Mouse (Mus musculus): ENCODE results near the gene Man2b2. TPM values are rescaled to one million over a fixed set of nuclear protein-coding genes. Genes with fewer than 3 reads are reported as not detected.

Gene Man2b2
- 7.2 and 14.3 TPM in 2 replicates for total RNA-seq (2015; ENCODE audit: low replicate concordance)
- total RNA-seq (2017; ENCODE audit: low replicate concordance), result 2.7 and 3.8 TPM in 2 replicates

- peak; percentile 81 for ATAC-seq (replicated peaks; ENCODE audit: low FRiP score, poor library complexity, severe bottlenecking)
Observed at GRCm38 (mm10) chr5:36829913-36830879, at the start of gene Man2b2. Gene Man2b2 (minus strand): TSS chr5:36830653.

GRCm38 (mm10) chr5:36878801-36879200 is 48.3 kb upstream of the Man2b2 start:
- no peak for ATAC-seq (replicated peaks; ENCODE audit: low FRiP score, poor library complexity, severe bottlenecking)

DNA sequence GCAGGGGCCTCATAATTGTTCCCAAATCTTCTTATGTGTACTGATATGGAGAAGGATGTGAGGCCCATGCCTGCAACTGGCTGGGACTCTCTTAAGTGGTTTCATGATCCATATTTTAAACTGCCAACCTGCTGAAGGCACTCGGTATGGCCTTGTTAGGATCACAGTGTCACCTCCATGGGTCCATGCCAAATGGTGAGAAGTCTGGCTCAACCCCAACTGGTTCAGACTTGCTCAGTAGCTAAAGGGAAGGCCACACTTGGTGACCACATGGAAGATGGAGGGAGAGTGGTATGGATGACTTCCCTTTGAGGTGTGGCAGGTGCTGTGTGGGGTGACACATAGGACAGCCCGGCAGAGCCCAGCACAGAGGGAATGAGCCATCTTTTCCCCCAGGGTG is 47.2 kb upstream of the Man2b2 start:
- ATAC-seq (replicated peaks; ENCODE audit: low FRiP score, poor library complexity, severe bottlenecking), result no peak

DNA sequence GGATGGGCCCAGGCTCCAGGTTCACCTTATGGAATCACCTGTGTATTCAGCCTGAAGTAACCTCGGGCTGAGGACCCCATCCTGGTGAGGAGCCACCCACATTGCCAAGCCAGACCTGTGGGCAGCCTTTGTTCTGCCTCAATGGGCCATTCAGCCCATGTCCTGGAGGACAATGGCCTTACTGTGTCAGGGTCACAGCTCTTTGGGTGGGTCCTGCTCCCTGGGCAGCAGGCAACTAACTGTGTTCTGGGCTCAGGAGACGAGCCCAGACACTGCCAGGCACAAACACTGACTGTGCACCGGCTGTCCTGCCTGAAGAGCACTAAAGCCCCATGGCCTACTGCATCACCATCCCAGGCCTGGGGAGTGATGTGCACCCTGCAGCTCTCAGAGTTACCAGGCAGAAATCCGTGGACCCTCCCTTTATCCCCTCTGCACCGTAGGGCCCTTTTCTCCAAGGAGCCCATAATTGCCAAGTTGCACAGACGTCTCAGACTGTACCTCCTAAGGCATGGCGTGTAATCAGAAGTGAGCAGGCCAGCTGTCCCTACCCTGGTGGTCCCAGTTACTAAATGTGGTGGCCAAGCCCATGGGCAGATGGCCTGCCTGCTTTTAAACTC is 46.4 kb upstream of the Man2b2 start:
- ATAC-seq (replicated peaks; ENCODE audit: low FRiP score, poor library complexity, severe bottlenecking), result no peak

DNA sequence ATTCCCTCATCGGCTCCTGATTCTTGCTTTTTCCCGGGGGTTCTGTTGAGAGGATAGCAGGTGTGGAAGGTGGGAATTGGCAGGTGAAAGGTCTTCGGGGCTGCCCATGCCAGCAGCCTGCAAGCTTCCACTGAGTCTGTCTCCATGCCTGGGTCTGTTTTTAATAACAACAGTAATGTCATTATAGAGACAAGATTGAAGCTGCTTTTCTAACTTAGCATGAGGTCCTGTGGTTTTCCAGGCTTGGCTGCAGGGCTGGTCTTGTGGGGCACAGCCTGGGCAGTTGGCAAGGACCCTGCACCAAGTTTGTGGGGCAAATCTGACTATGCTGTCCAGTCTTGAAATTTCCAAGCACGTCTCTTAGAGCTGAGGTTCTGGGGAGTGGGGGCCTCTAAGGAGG is 45.5 kb upstream of the Man2b2 start:
- no peak for ATAC-seq (replicated peaks; ENCODE audit: low FRiP score, poor library complexity, severe bottlenecking)

DNA sequence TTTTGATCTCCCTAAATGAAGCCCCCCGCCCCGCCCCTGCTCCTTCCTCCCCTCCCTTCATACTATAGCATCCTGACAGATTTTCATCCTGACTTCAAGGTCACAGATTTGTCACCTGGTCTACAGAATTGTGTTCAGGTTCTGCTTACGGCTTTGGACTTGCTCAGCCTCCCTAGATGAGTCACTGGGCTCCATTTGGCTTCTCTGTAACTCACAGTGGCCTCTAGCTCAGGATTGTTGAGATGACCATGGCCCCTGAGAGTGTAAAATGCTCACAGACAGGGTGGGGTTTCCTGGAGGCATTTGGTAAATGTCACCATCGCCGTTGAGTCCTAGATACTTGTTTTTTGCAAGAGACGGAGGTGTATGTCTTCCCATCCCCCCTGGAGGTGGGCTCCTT is 40.5 kb upstream of the Man2b2 start:
- ATAC-seq (replicated peaks; ENCODE audit: low FRiP score, poor library complexity, severe bottlenecking), result no peak

DNA sequence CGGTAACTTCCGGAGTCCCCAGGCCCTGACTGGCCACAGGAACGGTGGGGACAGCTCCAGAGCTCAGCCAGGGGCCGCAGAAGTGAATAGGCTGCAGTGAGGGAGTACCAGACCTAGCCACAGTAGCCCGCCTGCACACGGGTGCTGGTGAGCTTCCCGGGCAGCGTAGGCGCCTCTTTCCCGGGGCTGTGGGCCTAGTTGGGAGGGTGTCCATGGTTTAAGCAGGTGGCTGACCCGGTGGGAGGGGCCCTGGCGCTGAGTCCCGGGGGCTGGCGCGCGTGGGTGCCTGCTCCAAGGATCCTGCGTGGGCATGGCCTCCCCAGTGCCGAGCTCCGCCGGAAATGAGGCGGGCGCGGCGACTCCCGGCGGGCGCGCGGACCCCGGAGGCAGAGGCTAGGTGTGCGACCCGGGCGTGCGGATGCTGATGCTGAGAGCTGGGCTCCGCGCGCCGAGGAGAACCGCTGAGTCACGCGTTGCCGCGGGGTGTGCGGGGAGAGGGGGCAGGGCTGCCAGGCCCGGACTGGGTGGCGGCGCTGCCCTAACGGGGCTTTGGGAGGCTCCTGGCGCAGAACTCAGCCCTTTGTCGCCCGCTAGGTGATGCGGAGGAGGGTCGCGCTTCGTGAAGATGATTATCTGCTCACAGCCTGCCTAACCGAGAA is 39.3 kb upstream of the Man2b2 start:
- no peak for ATAC-seq (replicated peaks; ENCODE audit: low FRiP score, poor library complexity, severe bottlenecking)

DNA sequence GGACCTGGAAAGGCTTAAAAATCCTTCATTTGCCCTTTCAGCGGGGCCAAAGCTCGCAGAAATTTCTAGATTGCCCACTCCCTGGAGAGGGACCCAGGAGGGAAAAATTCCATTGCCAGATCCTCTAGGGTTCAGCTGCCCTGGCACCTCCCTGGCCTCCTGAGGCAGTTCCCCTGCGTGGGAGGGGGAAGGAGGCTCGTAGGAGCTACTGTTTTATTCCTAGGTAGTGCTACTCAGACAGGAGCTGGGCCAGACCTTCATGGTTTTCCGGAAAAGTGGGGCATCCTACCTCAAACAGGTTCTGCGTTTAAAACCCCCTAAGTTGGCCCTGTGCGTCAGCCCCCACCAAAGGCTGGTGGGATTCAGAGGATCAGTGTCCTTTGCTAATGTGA is 38.7 kb upstream of the Man2b2 start:
- no peak for ATAC-seq (replicated peaks; ENCODE audit: low FRiP score, poor library complexity, severe bottlenecking)

DNA sequence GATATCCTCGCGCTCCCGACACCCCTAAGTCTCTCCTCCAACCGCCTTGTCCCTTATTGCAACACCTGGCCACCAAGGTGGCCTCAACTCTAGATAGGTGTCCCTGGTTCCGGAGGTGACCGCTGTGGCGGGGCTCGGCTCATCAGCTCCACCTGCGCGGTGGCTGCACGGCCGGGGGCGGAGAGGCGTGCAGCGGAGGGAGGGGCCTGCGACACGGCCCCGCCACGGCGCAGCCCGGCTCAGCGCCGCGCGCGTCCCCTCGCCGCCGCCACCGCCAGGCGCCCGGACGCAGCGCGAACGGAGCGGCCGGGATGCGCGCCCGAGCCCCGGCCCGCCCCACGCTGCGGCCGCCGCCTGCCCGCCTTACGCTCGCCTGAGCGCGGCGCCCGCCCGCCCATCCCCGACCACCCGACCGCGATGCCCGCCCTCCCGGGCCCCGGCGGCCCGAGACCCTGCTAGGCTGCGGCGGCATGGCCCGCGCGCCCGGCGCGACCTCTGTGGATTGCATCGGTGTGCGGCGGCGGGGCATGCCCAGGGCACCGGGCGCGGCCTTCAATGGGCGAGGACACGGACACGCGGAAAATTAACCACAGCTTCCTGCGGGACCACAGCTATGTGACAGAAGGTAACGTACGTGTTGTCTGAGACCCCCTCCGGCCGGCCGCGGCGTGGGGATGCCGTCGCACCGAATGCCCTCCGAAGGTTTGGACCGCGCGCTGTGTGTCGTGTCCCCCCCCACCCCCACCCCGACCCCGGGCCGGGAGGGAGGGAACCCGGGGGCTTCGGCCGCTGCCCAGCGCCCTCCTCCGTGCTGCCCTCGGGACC is 38.0 kb upstream of the Man2b2 start, which contains the start of gene Ppp2r2c:
Gene Ppp2r2c, plus strand, starts transcription at position 248 of the 825 bp plus-strand sequence.
- ATAC-seq (replicated peaks; ENCODE audit: low FRiP score, poor library complexity, severe bottlenecking), result no peak

GRCm38 (mm10) chr5:36867561-36867960 is 37.1 kb upstream of the Man2b2 start:
- ATAC-seq (replicated peaks; ENCODE audit: low FRiP score, poor library complexity, severe bottlenecking), result no peak

GRCm38 (mm10) chr5:36866701-36867250 is 36.3 kb upstream of the Man2b2 start:
- ATAC-seq (replicated peaks; ENCODE audit: low FRiP score, poor library complexity, severe bottlenecking), result no peak

DNA sequence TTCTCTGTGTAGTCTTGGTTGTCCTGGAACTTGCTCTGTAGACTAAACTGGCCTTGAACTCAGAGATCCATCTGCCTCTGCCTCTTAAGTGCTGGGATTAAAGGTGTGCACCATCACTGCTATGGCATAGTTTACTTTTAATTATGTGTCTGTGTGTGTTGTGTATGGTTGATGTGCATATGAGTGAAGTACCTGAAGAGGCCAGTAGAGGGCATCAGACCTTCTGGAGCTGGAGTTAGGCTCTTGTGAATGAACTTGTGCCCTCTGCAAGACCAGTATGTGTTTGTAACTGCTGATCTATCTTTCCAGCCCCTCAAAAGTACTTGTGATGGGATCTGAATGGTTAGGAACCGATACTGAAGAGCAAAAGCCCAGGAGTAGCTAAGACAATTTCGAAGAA is 30.6 kb upstream of the Man2b2 start:
- ATAC-seq (replicated peaks; ENCODE audit: low FRiP score, poor library complexity, severe bottlenecking), result no peak

- no peak for ATAC-seq (replicated peaks; ENCODE audit: low FRiP score, poor library complexity, severe bottlenecking)
Observed at GRCm38 (mm10) chr5:36857546-36857945, 27.1 kb upstream of the Man2b2 start.

- no peak for ATAC-seq (replicated peaks; ENCODE audit: low FRiP score, poor library complexity, severe bottlenecking)
Observed at GRCm38 (mm10) chr5:36856529-36856928, 26.1 kb upstream of the Man2b2 start.

- ATAC-seq (replicated peaks; ENCODE audit: low FRiP score, poor library complexity, severe bottlenecking), result no peak
Observed at GRCm38 (mm10) chr5:36855180-36855579, 24.7 kb upstream of the Man2b2 start.

- no peak for ATAC-seq (replicated peaks; ENCODE audit: low FRiP score, poor library complexity, severe bottlenecking)
Observed at GRCm38 (mm10) chr5:36851572-36851971, 21.1 kb upstream of the Man2b2 start.

DNA sequence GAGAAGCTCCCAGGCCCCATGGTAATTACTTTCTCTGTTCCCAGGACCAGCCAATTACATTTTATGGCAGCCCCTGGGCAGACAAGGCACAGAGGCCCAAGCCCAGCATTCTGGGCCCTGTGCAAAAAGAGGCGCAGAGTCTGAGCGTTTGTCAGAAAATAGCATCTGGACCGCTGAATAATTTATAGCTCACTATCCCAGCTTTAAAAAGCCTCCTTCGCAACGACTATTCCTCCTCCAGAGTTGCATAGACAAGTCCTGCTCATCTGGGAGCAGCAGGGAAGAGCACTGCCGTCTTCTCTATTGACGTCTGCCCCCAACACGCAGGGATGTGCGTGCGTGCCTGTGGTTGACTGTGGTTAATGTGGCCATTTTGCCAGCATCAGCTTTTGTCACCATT is 14.0 kb upstream of the Man2b2 start:
- no peak for ATAC-seq (replicated peaks; ENCODE audit: low FRiP score, poor library complexity, severe bottlenecking)

GRCm38 (mm10) chr5:36841701-36842100 is 11.2 kb upstream of the Man2b2 start:
- ATAC-seq (replicated peaks; ENCODE audit: low FRiP score, poor library complexity, severe bottlenecking), result no peak

GRCm38 (mm10) chr5:36840092-36840491 is 9.6 kb upstream of the Man2b2 start:
- ATAC-seq (replicated peaks; ENCODE audit: low FRiP score, poor library complexity, severe bottlenecking), result no peak
